Mouse (Mus musculus) frontal cortex, adult (tissue): ENCODE results near the gene Slc12a9.

ENCODE experiments used
- ATAC-seq: cut with Nextera tagmentation; 2 replicates; pipeline ENCODE4 v1.9.2; 2017; ENCODE audit warnings: mild to moderate bottlenecking, moderate library complexity, mixed read lengths; ENCODE audit not compliant: low TSS enrichment

The Slc12a9 gene

DNA sequence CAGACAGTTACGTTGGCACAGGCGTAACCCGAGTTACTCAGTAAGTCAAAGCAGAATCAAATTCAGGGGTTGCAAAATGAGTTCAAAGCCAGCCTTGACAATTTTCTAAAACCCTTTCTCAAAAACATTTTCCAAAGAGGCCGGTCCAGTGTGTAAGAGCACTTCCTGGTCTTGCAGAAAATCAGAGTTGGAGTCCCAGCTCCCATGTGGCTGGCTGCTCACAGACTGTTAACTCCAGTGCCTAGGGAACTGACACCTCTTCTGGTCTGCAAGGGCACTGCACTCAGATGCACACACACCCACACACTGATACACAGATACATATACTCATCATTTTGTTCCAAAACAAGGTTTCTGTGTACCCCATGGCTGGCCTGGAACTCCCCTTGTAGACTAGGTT is 25.0 kb downstream of the Slc12a9 start:
- no peak for ATAC-seq

DNA sequence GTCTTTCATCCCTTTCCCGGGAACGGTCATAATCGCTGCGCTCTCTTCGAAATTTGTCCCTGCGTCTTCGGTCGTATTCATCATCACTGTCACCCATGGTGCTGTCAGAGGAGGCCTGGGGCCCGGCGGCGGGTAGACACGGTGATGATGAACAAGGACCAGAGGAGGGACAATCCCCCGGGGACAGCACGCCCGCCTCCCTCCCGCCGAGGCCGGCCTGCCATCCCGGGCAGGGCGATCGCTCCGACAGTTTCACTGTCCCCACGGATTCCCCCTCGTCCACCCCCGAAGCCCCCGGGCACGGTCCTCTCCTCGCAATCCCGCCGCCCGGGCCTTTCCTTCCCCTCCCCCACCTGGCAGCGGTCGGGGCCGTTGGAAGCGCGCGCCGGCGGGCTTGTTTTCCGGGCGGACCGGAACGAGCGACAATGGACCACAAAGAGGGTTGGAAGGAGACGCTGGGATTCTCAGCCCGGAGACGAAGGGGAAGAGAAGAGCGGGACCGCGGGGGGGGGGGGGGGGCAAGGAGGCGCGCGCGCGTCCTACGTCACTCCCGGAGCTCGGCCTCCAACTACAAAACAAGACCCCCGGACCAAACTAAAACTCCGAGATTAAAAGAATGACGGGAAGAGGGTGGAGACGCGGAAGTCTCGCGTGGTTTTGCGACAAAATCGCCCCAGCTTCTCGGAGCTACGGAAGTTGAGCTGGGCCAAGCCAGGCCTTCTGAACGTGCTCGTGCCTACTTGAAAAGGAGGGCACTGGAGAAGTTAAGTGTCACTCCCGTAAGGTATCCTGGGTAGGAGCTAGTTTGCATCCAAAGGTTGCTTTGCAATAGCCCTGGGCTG is 26.1 kb downstream of the Slc12a9 start, which contains the start of gene Srrt:
TSS of gene Srrt (minus strand) at position 604 of the 842 bp plus-strand sequence.
- peak; percentile 77 for ATAC-seq

DNA sequence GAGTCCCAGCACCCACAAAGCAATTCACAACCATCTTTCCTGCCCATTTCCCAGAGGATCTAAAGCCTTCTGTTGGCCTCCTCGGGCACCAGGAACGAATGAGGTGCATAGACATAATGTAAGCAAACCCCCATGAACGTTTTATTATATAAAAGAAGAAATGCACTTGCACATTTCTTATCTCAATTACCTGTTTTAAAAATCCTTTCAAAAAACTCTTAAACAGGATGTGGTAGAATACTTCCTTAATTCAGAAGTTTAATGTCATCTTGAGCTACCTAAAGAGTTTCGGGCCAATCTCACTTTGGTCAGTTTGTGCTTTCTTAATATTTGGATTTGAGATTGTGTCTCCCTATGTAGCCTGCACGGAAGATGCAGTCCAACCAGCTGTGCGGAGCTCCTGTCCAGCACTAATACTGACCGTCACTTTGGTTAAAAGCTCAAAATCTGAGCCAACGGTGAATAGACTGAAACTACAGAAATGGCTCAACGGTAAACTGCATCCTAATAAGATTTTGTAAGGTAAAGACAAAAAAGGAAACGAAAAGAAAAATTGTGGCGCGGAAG is 26.9 kb downstream of the Slc12a9 start:
- ATAC-seq = no peak

DNA sequence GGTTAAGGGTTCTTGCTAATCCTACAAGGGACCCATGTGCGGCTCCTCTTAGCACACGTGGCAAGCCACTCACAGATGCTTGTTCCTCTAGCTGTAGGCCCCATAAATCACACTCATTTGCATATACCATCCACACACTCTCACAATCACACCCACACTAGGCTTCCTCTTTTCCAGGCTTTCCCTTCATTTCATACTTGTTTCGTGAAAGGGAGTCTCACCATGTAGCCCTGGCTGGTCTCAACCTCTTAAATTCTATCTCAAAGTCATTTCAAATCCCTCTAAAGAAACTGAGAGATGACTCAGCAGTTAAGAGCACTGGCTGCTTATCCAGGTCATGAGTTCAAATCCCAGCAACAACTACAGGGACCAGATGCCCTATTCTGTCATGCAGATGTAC is 27.6 kb downstream of the Slc12a9 start:
- peak; percentile 42; the same call in 1 of the 2 replicates for ATAC-seq

DNA sequence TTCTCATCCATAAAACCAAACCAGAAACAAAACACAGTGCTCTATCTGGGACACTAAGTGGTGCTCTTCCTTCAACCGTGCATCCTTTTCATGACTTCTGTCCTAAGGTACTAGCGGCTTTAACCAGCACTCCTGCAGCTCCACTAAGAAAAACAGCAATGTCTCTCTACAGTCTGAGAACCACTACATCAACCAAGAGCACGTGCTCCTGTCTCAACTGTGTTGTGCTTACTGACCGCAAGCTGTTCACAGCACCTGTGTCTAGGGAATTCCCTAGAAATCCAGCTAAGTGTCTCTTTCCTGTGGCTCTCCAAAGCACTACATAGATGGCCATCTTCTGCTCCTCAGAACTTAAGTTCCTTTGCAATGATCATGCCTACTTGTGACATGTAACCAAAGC is 28.6 kb downstream of the Slc12a9 start:
- ATAC-seq = no peak

DNA sequence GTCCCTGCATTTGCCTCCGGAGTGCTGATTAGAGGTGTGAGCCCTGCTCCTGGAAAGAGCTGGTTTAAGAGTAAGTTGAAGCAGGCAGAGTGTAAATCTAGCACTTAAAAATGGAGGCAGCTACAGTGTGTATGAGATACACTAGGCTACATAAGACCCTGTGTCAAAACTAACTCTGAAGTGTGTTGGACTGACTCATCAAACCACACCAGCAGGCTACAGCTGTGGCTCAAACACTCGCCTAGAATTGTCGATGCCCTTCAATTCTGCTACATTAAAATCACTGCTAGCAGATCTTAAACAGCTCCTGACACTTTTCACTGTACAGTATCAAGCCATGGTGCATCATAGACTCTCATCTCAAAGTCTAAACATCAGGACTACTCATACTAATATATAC is 29.2 kb downstream of the Slc12a9 start:
- ATAC-seq = no peak

DNA sequence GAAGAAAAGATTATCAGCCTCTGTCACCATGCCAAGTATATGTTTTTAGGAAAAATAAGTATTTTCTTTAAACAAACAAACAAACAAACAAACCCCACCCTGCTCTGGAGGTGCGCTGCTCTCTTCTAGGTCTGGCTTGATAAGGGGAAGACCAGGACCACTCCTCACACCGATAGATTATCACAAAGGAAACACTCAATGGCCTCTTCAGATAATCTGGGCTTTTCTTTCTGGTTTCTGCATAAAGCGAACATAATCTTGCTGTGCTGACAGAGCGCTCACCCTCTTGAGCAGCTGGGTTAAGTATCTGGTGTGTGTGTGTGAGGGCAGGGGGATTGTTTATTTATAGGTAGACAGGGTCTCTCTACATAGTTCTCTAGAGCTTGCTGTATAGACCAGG is 29.8 kb downstream of the Slc12a9 start:
- no peak for ATAC-seq

DNA sequence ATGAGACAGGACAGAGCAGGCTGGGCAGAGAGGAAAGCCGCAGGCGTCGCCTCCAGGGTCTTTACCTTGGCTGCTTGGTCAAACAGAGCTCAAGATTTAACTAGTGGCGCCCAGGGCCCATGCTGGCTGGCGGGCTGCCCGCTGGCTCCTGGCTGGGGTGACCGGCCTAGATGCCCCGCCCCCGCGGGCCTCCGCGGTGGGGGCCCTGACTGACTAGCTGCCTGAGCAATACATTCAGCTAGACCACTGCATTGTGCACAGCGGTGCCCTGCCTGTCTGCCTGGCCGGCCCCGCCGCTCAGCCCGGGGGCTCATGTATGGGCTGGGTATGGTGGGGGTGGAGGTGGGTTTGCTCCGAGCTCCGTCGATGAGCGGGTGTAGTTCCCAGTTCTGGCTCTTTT is 32.1 kb downstream of the Slc12a9 start:
- no peak for ATAC-seq

DNA sequence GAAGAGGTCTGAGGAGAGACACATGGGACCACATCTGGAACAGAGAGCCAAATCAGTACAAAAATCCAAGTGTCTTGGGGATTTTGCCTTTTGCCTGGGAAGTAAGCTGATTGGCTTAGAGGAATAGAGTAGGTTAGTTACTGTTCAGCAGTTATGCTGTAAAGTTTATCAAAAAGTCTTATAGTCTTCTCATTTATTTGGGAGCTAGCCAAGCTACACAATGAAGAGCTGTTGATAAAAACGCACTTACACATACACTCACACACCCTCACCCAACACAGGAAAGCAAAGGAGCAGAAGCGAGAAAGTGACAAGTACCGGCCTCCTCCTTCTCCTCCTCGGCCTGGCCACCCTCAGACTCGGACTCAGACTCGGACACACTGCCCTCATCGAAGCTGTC is 34.2 kb downstream of the Slc12a9 start:
- no peak for ATAC-seq

DNA sequence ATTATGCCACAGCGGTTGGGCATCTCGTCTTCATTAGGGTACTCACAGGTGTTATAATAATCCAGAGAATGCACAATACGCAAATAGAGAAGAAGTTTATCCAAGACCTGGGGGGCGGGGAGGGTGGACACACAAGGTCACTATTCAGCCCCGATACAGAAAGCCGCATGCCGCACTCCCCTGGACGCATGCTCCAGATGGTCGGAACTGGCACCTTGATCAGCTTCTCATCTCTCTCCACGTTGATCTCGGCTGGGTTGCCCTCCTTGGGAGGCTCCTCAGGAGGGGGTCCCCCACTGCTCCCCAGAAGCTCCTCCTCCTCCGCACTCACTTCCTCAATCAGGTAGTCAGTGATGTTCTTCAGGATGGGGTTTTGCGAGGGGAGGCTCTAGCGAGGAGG is 36.3 kb downstream of the Slc12a9 start:
- no peak for ATAC-seq

DNA sequence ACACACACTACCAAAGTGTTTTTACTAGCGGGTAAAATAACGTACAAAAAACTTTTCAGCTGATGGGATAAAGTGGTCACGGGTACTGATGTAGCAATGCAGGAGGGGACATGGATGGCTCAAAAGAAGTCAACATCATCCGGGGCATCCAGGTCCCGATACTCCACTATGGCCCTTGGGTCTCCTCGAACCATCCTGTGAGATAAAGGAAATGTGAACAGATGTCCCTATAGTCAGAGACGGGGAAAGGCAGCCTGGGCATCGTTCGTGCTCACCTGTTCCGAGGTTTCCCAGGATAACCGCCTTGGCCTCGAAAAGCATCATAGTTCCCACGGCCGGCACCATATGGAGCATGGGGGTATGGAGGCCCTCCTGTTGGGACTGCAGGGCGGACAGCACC is 37.7 kb downstream of the Slc12a9 start:
- ATAC-seq = no peak

DNA sequence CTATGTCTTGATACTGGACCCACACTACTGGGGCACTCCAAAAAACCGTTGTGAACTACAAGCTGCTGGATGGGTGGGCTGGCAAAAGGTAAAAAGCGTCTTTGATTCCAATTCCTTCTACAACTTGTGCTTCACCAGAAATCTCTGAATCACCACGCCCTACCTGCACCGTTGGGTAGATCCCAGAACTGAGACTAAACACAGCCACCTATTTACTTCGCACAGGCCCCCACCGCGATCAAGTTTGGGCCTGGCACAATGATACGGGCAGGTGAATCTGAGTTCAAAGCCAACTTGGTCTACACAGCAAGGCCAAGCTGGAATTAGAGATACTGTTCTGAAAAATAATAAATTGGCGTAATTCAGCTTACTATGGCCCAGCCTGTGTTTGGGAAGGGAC is 38.1 kb downstream of the Slc12a9 start:
- ATAC-seq = no peak

DNA sequence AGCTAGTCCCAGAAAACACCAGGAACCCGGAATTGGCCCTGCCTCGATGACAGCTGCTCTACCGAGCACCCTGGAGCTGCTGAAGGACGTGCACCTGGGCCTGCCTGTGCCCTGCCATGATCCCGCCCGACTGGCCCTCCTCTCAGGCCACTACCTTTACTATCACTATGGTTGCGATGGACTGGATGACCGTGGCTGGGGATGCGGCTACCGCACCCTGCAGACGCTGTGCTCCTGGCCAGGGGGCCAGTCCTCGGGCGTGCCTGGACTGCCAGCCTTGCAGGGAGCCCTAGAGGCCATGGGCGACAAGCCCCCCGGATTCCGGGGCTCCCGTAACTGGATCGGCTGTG is 38.7 kb downstream of the Slc12a9 start:
- peak; percentile 20 for ATAC-seq

DNA sequence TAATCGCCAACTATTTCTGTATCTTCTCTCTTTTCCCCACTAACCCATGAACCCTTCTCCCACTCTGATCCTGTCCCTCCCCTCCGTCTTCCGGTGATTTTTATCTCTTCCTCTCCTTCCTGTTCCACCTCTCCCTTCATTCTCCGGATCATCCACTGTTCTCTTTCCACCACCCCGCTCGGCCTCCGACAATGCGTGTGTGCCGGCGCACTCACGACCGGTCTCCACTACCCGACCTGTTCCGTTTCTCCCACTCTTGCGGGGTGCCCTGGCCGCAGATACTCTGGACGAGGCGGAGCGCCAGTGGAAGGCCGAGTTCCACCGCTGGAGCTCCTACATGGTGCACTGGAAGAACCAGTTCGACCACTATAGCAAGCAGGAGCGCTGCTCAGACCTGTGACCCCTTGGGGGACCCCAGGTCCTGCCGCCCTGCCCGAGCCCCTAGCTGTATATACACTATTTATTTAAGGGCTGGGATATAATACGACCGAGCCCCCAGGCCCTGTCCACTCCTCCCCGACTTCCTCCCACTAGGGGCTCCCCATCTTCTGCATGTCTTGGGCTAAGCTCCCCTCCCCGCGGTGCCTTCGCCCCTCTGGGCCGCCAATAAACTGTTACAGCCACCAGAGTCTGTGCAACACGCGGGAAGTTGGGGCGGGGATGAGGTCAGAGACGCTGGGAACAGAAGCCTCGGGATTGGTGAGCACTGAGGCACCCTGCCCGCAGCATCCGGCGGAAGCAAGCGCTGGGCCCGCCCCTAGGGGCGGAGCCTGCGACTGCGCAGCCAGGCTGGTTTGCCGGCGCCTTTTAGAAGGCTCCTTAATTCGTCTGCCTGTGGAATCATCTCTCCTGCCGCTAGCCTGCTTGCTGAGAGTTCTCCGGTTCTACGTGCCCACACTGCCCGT is 39.3 kb downstream of the Slc12a9 start, which contains the start of gene Ufsp1:
TSS of gene Ufsp1 (plus strand) at position 791 of the 905 bp plus-strand sequence.
- peak; percentile 89 for ATAC-seq

DNA sequence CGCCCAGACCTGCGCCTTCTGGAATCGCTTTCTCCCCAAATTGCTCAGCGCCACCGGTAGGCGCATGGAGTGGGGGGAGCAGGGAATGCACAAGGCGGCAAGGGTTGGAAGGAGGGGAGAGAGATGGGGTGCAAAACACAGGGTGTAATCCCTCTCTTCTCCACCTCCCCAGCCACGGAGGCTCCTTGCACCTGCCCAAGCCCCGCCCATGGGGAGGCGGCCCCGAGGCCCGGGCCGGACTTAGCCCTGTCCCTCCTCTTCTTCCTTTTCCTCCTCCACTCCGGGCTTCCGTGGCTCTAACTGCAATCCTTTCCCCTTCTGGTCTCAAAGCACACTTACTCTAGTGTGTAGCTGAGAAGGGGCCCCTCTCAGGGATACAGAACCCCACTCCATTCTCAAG is 40.1 kb downstream of the Slc12a9 start:
- peak; percentile 45 for ATAC-seq

DNA sequence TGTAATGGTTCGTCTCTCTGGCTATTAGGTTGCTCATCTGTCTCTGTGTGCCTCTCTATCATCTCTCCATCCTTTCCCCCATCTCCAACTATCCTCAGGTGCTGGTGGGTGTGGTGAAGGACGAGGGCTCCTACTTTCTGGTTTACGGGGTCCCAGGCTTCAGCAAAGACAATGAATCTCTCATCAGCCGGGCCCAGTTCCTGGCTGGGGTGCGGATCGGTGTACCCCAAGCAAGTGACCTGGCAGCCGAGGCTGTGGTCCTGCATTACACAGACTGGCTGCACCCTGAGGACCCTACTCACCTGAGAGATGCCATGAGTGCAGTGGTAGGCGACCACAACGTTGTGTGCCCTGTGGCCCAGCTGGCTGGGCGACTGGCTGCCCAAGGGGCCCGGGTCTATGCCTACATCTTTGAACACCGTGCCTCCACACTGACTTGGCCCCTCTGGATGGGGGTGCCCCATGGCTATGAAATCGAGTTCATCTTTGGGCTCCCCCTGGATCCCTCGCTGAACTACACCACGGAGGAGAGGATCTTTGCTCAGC is 41.9 kb downstream of the Slc12a9 start:
- ATAC-seq = no peak

DNA sequence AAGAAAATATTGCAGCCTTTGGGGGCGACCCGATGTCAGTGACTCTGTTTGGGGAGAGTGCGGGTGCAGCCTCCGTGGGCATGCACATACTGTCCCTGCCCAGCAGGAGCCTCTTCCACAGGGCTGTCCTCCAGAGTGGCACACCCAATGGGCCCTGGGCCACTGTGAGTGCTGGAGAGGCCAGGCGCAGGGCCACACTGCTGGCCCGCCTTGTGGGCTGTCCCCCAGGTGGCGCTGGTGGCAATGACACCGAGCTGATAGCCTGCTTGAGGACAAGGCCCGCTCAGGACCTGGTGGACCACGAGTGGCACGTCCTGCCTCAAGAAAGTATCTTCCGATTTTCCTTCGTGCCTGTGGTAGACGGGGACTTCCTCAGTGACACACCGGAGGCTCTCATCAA is 42.7 kb downstream of the Slc12a9 start:
- no peak for ATAC-seq

DNA sequence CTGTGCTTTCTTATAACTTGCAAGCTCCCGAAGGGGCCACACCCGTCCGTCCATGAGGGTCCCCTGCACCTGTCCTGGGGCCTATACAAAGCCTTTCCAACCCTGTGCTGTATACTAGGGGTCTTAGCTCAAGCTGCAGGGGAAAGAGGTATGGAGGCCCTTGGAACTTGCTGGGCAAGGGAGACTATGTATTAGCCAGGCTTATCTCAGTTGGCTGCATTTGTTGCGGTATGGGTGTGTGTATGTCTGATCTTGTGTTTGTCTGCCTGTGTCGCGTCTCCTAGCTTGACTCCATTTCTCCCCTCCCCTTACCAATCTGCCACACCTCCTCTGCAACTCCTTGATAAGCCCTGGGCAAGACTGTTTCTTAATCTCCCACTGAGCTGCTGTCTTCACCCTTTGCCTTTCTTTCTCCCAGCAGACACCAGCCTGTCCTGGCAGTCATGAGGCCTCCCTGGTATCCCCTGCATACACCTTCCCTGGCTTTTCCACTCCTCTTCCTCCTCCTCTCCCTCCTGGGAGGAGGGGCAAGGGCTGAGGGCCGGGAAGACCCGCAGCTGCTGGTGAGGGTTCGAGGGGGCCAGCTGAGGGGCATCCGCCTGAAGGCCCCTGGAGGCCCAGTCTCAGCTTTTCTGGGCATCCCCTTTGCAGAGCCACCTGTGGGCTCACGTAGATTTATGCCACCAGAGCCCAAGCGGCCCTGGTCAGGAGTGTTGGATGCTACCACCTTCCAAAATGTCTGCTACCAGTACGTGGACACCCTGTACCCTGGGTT is 43.6 kb downstream of the Slc12a9 start:
- ATAC-seq = no peak

DNA sequence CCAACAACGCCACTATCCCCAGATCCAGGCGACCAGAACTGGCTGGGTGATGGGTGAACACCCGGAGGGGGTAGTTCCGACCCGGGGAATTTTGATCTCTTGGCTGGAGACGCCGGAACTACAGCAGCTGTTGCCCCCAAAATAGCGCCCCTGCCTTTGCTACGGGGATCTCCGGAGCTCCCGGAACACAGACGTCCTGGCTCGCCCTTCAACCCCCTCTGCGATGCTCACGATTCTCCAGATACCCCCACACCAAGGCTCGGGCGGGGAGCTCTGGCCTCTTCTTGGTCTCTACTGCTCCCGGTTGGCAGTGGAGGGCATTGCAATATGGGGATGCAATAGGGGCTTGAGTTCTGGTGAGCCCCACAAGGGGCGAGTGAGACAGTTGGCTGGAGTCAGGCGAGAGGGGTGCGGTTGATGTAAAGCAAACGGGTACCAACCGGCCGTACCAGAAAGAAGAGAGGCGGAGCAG is 44.4 kb downstream of the Slc12a9 start:
- no peak; the same call in 1 of the 2 replicates for ATAC-seq

DNA sequence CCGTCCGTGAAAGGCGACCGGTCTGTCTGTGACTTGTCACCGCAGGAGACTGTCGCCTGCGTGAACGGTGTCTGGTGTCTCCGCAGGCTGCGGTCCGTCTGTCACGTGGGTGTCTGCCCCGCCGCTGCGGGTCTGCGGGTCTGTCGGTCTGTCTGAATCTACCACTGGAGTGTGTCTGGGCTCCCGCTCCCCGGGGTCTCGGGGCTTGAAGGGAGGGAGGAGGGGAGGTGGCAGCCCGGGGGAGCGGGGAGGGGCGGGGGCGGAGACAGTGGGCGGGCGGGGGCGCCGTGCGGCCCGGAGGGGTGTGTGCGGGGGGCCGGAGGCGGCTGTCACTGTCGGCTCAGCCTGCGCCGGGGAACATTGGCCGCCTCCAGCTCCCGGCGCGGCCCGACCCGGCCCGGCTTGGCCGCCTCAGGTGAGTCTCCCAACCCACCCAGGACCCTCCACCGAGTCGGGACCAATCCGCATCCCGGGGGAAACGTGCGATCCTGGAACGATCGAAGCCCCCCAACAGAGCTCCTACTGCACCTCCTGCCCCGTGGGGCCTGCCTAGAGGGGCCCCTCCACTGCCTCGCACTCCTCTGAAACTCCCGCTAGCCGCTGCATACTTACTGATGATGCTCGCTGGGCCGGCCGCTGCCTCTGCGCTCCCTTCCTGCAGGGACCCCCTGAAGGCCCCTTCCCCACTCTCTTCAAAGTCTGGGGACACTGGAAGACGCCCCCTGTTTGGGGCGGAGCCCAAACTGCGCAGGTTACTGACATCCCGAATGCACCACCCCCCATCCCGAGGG is 45.2 kb downstream of the Slc12a9 start:
- no peak for ATAC-seq
